Mouse (Mus musculus) telencephalon, adult 2 months (tissue): Measurements from ENCODE around the gene Gsg1.

Experiments
- DNase-seq: peaks from one replicate; pipeline ENCODE4 v3.0.0-alpha.2; 2011; ENCODE audit warnings: low read depth, low spot score

Gsg1 gene

DNA sequence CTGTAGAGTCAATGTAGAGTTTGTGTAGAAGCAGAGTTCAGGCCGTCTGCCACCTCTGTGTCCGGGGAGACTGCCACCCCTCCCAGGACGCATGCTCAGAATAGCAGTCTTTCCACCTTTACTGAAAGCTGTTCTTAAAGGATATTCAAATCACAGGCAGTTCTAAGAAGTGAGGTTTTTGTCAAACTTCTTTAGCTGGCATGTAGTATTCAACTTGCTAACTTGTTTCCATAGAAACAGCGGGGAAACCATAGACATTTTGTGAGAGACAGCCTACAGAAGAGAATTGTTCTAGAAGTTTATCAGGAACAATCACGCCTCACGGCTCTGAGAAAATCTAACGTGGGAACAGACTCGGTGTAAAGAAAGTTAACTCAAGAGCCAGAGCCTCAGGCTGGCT is 47.2 kb downstream of the Gsg1 start:
- DNase-seq = peak; percentile 64

GRCm38 (mm10) chr6:135205802-135206201 is 48.3 kb downstream of the Gsg1 start:
- DNase-seq = no peak

- no peak for DNase-seq
These were observed 49.3 kb downstream of the Gsg1 start for GRCm38 (mm10) chr6:135204869-135205268.

DNA sequence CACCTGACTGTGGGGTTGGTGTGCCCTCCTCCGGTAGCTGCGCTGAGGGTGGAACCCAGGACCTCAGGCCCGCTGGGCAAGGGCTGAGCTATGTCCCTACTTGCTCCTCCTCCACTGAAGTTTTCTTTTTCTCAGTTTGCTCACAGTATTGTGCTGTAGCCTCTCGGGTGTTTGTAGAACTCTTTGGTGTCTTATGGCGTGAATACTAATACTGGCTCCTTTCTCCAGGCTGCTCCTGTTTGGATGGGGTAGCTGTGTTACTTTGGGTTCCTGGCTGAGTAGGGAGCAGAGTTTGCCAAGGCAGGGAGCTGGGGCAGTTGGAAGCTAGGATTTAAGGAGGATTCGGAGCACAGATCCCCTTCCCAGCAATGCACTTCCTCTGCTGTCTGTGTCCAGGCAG is 50.4 kb downstream of the Gsg1 start:
- no peak for DNase-seq

DNA sequence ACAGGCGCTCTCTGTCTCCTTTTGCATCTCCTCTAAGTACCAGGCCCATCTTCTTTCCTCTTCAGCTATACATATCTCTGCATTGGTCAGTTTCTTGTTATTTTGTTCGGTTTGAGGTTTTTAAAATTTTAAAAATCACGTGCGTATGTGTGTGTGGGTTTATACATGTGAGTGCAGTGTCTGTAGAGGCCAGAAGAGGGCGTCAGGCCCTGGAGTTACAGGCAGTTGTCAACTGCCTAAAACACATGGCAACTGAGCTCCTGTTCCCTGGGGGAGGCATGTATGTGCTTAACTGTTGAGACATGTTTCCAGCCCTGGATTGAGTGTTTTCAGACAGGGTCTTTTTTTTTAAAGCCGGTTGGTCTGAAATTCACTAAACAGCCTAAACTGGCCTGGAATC is 51.5 kb downstream of the Gsg1 start:
- no peak for DNase-seq

- DNase-seq = peak; percentile 66
These were observed 53.8 kb downstream of the Gsg1 start for GRCm38 (mm10) chr6:135200122-135200957.

GRCm38 (mm10) chr6:135198726-135199125 is 55.4 kb downstream of the Gsg1 start:
- DNase-seq = no peak

DNA sequence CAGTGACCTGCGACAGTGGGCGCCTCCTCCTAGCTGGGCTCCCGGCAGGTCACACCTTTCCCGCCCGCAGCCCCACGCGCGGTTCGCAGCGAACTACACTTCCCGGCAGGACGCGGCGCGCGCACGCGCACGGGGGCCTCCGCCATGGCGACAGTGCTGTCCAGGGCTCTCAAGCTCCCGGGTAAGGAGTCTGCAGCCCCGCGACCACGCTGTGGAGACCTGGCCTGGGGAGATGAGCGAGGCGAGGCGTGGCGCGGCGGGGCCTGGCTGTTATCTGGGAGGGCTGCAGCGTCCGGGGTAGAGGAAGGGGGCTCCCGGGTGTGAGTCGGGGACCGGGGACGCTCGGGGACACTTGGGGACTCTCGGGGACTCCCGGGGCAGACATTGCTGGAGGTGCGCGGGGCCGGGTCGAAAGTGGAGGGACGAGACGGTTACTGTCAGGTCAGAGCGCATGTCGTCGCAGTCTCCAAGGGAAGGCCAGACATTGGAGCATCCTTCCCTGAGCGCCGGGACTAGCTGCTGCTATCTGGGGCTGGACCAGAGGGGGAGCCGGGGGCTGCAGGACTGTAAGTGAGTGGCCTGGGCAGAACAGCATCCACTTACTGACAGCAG is 56.1 kb downstream of the Gsg1 start, which contains the start of the genes Fam234b and Hebp1:
Gene Fam234b, plus strand, starts transcription at position 57 of the 612 bp plus-strand sequence.
Gene Hebp1, minus strand, starts transcription at position 102 of the 612 bp plus-strand sequence.
- peak; percentile 59 for DNase-seq

DNA sequence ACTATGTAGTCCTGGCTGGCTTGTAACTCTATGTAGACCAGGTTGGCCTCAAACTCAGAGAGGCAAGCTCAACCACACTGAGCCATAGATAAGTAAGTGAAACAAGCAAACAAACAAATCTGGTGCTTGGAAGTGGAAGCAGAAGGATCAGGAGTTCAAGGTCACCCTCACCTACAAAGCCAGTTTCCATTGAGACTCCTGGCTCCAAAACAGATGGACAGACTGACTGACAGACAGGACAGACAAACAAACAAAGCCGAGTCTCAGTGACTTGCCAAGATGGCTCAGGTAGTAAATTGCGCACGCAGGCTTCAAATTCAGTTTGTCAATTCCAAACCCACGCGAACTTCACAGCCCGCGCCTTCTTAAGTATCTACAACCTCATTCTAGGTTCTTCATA is 56.7 kb downstream of the Gsg1 start:
- no peak for DNase-seq

GRCm38 (mm10) chr6:135196707-135197106 is 57.4 kb downstream of the Gsg1 start:
- no peak for DNase-seq

DNA sequence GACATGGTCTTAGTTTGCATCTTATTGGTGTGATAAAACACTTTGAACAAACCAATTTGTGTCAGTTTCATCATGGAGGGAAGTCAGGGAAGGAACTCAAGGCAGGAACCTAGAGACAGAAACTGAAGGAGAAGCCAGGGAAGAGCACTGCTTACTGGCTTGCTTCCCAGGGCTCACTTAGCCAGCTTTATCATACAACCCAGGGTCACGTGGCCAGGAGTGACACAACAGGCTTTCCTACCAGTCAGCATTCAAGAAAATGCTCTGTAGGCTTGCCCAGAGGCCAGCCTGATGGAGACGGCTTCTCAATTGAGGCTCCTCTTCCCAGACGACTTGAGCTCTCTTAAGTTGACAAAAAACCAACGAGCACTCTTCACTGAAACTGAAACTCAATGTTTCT is 59.2 kb downstream of the Gsg1 start:
- no peak for DNase-seq

DNA sequence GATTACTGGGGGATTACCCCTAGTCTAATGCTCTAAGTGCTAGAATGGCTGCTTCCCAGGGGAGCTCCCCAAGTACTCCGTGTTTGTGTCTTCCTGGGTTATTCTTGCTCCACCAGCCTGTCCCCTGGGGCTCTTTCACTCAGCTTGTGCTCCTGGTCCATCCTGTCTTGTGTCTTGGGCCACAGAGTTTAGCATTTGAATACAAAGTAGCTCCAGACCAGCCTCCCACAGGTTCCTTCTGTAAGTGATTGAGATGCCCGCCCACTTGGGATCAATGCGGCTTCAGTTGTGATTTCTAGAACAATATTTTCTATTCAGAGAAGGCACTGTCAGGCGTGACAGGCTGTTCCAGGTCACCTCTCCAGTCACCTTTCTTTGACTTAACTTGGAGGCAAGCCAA is 60.4 kb downstream of the Gsg1 start:
- DNase-seq = no peak

GRCm38 (mm10) chr6:135192993-135193392 is 61.2 kb downstream of the Gsg1 start:
- no peak for DNase-seq

- no peak for DNase-seq
These were observed 62.2 kb downstream of the Gsg1 start for GRCm38 (mm10) chr6:135191906-135192305.

DNA sequence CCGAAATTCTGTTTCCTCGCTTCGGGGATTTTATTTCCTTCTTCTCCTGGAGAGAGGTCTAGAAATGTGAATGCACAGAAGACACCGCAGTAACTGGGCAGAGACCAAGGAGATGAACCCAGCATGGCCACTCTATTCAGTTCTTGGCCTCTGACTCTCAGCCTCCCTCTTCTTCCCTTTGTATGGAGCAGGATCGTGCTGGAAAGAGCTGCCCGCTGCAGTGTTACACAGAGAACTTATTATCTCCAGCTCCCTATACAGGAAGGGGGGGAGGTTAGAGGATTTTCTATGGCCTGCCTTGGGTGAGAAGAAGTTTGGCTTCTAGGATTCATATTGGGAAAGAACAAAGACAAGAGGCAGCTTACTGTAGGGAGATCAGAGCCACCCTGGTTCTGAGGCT is 64.0 kb downstream of the Gsg1 start:
- no peak for DNase-seq

- no peak for DNase-seq
These were observed 65.5 kb downstream of the Gsg1 start for GRCm38 (mm10) chr6:135188629-135189028.
